Mouse (Mus musculus): ENCODE results near the gene Mink1.
"Not testable (repeated sequence)": the region's sequence is repeated elsewhere in the genome, so short reads cannot be mapped to it uniquely, and the experiment has no call there.

Mink1 gene

DNA sequence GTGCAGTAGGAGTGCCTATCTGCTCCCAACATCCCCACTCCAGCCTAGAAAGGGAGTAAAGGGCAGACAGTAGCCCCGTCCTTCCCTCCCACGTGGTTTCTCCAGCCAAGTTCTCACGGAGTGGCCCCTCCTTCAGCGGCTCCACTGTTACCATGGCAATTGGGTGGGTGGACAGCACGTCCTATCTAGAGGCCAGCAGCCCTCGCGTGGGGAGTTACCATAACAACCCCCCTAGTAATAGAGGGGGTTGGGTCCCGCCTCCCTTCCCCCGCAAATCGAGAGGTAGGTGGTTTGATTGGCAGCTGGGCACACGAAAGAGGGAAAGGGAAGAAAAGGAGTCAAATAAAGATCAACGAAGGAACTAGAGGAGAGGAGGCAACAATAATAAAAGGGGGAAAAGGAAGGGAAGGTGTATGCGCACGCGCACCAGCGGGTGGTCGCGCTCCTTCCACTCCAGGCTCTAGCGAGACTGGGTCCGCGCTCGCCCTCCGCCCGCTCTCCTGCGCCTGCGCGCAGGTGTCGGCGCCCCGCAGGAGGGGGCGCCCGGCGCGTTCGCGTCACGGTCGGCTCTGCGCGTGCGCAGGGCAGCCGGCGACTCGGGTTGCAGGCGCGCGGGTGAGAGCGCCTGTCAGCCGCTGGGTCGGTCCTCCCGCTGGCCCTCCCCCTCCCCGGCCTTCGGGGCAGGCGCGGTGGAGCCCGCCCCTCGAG is at the start of gene Mink1:
Mink1 (plus strand) TSS at position 595 of the 708 bp plus-strand sequence.
- DNase-seq (ENCODE audit: low read depth): peak; percentile 93

DNA sequence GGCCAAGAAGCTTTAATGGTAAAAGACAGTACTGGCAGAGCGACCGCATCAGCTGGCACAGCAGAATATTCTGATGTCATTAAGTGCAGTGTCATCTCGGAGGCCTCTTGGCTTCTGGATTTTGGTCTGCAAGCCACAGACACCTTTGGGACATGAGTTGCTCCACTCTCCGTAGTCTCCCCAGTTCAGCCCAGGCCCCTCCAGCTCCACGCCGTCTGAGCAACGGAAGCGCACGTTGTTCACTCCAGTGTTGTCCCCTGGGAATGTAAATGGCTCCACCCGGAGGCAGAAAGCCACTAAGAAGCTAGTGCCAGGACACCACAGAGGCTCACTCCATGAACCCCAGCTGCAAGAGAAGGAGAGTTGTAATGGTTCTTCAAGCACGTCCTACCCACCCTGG is 49.2 kb upstream of the Mink1 start:
- no peak for DNase-seq (ENCODE audit: low read depth)

GRCm38 (mm10) chr11:70514288-70514687 is 48.4 kb upstream of the Mink1 start, which contains the start of gene Vmo1:
Vmo1 (minus strand) TSS chr11:70514616.
- no peak for DNase-seq (ENCODE audit: low read depth)

DNA sequence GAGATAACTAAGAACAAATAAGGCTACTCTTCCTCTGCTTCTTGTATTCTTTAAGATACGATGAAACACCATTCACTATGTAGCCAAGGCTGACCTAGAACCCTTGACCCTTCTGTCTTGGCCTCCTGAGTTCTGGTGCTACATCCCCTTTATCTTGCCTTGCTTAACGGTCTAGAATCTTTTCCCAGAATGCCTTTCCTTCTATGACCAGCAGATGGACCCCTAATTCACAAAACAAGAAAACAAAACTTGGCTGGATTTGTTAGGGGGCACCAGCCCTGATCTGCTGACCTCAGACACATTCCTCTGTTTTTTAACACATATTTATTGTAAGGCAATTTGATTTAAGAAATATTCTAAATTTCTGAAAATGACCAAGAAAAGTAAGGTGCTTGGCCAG is 46.3 kb upstream of the Mink1 start:
- DNase-seq (ENCODE audit: low read depth): peak; percentile 77

GRCm38 (mm10) chr11:70518436-70518835 is 44.2 kb upstream of the Mink1 start:
- DNase-seq (ENCODE audit: low read depth): no peak

- DNase-seq (ENCODE audit: low read depth): no peak
These were observed 43.8 kb upstream of the Mink1 start, which contains the start of gene Gltpd2 for GRCm38 (mm10) chr11:70518923-70519322. Gltpd2 (plus strand) TSS chr11:70519196.

DNA sequence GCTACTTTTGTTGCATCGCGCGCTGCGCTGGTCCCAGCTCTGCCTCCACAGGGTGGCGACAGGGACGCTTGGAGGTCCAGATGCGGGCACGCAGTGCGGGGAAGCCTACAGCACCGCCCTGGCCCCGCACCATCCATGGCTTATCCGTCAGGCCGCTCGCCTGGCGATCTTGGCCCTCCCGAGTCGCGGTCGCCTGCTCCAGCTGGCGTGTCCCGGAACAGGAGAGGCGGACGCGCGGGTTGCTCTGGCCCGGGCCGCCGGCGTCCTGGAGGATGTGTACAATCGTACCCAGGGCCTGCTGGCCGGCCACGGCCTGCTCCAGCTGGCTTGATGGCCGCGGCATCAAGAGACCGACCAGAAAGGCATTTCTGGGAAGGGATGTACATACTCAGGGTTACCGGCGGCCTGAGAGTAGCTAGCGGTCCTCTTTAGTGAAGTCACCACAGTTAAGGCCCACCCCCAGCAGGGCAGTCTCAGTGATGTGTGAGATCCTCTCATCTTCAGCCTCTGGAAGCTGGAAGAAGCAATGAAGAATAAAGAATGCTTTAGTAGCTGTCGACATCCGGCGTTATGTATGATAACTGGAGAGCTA is 42.4 kb upstream of the Mink1 start:
- DNase-seq (ENCODE audit: low read depth): no peak

DNA sequence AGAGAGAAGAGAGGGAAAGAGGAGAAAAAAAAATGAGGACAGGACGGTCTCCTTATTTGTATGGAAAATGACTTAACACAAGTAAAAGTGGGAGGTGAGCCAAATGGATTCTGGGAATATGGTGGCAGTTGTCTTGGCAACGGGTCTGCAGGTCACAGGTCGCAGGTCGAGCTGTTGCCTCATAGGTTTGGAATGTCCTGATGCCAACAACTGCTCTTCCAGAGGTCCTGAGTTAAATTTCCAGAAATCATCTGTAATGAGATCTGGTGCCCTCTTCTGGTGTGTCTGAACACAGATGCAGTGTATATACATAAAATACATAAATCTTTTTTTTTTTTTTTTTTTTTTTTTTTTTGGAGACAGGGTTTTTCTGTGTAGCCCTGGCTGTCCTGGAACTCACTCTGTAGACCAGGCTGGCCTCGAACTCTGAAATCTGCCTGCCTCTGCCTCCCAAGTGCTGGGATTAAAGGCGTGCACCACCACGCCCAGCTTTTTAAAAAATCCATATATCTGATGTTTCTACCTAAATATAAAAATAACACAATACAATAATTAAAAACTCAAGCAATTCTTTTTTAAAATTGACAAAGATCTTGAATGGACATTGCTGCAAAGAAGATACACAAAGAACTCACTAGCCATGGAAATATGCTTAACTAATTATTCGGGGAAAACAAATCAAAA is 39.2 kb upstream of the Mink1 start:
- peak; percentile 39 for DNase-seq (ENCODE audit: low read depth)

DNA sequence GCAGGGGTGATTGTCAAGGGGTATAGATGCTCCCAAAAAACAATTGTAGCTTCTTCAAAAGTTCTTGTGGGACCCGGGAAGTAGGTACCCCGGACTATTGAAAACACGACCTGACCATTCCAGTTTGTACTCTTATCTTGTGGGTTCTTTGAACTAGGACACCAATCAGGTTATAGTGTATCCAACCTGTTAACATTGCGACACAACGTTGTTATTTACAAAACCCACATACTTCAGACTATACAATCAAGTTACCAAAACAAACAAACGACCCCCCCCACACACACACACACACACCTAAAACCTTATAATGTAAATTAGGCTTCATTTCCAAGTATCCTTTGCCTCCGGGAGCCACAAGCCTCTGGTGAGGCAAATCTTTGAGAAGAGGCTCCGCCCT is 37.9 kb upstream of the Mink1 start:
- DNase-seq (ENCODE audit: low read depth): no peak

- DNase-seq (ENCODE audit: low read depth): peak; percentile 95
These were observed 37.5 kb upstream of the Mink1 start, which contains the start of gene Psmb6 for GRCm38 (mm10) chr11:70525184-70525678. Psmb6 (plus strand) TSS chr11:70525367.

- DNase-seq (ENCODE audit: low read depth): peak; percentile 49
These were observed 37.0 kb upstream of the Mink1 start for GRCm38 (mm10) chr11:70525726-70526125.

GRCm38 (mm10) chr11:70526211-70526610 is 36.5 kb upstream of the Mink1 start:
- DNase-seq (ENCODE audit: low read depth): no peak

- no peak for DNase-seq (ENCODE audit: low read depth)
These were observed 34.1 kb upstream of the Mink1 start for GRCm38 (mm10) chr11:70528610-70529009.

DNA sequence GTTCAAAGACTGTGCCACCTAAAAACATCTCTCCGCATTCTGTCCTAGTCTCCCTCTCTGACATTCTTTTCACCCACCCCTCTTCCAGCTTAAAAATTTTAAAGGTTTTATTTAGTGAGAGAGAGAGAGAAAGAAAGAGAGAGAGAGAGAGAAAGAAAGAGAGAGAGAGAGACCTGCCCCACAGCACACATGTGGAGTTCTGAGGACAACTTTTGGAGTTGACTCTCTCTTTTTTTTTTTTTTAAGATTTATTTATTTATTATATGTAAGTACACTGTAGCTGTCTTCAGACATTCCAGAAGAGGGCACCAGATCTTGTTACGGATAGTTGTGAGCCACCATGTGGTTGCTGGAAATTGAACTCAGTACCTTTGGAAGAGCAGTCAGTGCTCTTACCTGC is 31.6 kb upstream of the Mink1 start:
- not testable (repeated sequence) for DNase-seq (ENCODE audit: low read depth)

DNA sequence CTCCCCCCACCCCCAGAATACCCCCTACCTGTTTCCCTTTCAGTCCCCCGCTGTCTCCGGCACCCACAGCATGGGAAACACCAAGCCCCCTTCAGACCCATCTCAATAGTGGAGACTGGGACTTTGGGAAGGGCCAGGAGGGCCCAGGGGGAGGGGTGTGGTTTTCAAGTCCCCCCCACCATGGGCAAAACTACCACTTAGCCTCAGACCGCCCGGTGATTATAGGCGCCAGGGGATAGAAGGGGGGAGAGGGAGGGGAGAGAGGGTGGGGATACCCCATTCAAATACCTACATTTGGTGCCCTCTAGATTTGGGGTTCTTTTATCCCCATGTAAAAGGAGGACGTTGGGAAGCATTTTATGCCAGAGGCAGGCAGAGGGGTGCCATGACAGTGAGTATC is 29.8 kb upstream of the Mink1 start, which contains the start of gene Gm40193:
Gm40193 (minus strand) TSS at position 101 of the 400 bp plus-strand sequence.
- no peak for DNase-seq (ENCODE audit: low read depth)

GRCm38 (mm10) chr11:70539423-70539822 is 23.3 kb upstream of the Mink1 start:
- no peak for DNase-seq (ENCODE audit: low read depth)

- DNase-seq (ENCODE audit: low read depth): peak; percentile 94
These were observed 22.6 kb upstream of the Mink1 start, which contains the start of gene Pld2 for GRCm38 (mm10) chr11:70539877-70540587. Pld2 (plus strand) TSS chr11:70540064.

DNA sequence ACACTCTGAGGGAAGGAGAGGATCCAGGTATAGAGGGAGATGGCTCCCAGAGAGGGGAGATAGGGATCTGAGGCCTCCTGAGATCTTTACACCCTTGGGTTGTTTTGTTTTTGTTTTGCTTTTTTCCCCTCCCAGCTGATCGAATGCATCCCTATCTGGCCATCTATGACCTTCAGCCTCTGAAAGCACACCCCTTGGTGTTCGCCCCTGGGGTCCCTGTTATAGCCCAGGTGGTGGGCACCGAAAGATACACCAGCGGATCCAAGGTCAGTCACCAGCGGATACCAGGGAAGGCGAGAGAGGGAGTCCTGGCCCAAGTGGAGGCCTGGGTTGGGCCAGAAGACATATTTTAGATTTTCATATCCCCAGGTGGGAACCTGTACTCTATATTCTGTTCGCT is 21.8 kb upstream of the Mink1 start:
- no peak for DNase-seq (ENCODE audit: low read depth)

DNA sequence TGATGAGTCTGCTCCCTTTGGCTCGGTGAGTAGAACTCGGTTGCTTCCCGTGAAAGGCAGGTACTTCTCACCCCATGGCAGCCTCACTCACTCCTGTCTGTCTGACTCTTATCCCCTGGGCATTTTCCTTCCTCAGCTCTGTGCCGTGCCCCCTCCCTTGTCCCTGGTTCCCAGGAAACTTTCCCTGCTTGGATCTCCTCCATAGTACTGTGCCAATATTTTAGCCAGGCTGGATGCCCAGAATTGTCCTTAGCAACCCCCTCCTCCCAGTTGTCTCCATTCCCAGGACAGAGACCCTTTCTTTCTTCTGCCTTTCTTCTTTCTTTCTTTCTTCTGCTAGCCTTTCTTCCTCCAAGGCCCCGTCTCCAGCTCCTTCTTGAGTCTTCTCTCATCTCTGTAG is 21.3 kb upstream of the Mink1 start:
- DNase-seq (ENCODE audit: low read depth): no peak

DNA sequence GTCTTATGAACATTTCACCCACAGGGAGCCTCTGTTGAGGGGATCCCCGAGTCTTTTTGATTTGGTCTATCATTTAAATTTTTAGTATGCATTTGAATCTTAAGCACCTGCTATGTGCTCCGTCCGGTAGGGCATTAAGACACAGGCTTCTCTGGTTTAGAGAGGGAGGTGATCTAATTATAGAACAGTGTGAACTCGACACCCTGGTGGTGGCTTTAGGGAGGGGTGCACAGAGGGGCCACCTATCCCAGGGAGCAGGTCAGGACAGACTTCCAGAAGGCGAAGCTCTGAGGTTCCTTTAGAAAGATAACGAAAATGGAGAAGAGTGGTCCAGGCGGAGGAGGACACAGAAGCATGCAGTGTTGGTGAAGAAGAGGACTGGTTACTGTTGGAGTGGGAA is 18.2 kb upstream of the Mink1 start:
- DNase-seq (ENCODE audit: low read depth): no peak

GRCm38 (mm10) chr11:70551526-70551925 is 11.2 kb upstream of the Mink1 start:
- DNase-seq (ENCODE audit: low read depth): no peak

DNA sequence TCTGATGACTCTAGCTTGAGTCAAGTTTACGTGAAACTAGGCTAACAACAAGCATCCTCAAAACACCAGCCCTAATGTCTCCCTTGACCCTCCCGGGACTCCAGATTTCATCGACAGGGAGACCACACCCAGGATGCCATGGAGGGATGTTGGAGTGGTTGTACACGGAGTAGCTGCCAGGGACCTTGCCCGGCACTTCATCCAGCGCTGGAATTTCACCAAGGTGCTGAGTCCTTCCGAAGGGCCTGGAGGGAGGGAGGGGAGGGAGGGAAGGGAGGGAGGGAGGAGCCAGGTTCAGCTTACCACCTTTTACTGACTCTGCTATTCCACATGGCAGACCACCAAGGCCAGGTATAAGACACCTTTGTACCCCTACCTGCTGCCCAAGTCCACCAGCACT is 8.7 kb upstream of the Mink1 start:
- DNase-seq (ENCODE audit: low read depth): peak; percentile 14
